Mouse (Mus musculus) NIH3T3 (cell line): ENCODE results near the gene Atf6.
A peak's percentile ranks its signal among the peaks of the same experiment; 100 is the strongest.

Experiments
- DNase-seq: peaks from one replicate; pipeline ENCODE4 v3.0.0-alpha.2; 2012; ENCODE audit warnings: low read depth

Gene Atf6

DNA sequence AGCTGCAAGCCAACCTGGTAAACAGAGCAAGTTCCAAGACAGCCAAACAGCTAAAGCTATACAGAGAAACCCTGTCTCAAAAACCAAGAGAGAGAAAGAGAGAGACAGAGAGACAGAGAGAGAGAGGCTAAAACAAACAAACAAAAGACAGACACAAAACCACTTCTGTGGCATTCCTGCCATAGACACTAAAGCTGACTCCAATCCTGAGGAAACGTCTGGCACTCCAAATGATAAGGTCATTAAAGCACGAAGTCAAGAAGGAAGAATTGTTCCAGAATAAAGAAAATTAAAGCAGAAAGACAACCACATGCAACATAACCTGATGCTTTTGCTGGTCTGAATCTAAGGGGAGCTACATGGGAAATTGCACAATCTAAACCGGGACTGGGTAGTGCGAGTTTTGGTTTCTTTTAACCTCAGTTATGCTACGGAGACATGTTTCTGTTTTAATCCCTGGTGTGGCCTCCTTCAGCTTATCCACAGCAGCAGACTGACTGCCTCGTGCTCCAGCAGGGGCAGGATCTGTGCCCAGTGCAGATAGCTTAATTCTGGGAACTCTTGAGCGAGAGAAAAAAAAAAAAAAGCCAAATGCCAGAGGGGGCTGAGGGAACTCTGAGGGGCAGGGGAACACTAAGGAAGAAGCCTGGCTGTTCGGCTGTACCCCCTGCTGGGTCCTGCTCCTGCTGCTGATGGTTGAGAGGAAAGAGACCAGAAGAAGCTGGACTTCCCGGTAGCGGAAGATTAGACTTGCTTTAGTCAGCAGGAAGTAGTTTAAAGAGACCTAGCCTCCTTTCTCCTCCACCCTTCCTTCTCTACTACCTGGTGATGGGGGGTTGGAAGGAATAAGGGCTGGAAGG, 21.9 kb downstream of the Atf6 start:
- DNase-seq, result peak; percentile 38

DNA sequence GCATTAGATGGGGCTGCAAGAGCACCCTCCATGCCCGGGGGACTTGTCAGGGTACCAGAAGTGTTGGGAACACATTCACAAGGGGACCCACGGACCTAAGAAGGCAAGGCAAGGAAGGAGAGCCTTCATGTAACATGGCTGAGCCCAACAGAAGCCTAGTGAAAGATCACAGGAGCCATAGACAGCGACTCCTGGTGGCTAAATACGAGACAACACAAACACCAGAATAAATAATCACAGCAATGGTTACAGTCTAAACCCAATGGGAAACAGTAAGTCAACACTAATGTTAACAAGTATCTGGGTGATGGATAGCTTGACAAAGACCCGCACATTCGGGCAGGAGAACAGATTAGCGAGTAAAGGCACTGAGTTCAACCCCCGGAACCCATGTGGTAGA, 23.2 kb downstream of the Atf6 start:
- no peak for DNase-seq

DNA sequence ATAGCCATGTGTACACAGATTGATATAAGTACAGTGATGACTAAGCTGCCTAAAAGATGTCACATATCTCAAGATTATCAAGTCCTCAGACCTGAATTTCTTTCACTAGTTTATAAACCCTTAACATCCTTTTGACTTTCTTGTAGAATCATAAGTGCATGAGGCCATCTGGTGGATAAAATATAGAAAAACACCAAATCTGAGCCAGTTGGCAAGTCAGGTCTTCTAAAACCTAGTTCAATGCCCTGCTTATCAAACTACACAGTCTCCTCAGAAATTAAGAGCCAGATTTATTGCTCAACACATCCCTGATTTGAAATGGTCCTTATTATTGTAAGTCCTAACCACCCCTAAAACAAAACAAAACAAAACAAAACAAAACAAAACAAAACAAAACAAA, 27.9 kb downstream of the Atf6 start:
- peak; percentile 77 for DNase-seq

DNA sequence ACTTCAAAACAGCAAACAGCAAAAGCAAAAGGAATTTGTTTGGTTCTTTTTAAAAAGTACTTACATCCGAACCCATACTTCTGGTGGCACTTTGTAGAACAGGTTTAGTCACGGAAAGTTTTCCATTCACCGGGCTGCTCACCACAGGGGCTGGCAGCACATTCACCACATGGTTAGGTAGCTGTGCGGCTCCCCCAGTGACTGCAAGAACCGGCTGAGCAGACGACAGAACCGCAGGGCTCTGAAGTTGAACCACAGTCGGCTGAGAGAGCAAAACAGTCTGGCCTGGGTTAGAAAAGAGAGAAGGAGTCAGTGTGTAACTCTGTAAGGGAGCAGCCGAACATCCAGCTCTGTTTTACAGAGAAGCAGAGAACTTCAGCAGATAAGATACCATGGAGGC, 32.8 kb downstream of the Atf6 start:
- DNase-seq, result no peak

DNA sequence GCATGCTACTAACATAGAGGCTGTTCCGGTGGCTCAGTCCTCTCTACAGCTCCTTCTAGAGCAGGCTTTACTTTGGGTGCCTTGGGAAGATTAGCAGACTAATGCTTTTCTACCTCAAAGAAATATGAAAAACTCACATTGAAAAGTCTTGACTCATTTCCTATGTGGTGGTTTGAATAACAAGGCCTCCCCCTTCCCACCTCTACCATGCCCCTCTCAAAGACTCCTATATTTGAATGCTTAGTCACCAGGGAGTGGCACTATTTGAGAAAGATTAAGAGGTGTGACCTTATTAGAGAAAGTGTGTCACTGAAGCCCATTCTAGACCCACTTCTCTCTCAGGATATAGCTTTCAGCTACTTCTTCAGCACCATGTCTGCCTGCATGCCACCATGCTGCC, 37.8 kb downstream of the Atf6 start:
- no peak for DNase-seq

DNA sequence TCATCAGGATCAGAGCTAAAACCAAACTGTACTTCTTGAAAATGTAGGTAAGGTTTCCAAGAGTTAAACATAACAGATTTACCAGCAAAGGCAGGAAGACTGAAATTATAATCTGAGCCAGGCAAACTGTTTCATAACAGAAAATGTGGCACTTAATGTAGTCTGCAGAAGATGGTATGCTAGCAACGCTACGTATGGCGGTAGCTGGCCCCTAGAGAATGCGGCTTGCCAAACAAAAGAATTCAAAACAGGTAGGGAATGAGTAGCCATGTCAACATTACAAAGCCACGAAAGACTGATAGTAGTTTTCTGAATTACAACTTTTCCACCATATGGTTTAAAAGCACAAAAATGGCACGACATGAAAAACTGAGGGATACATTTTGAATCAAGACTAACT, 38.2 kb downstream of the Atf6 start:
- DNase-seq, result peak; percentile 39

DNA sequence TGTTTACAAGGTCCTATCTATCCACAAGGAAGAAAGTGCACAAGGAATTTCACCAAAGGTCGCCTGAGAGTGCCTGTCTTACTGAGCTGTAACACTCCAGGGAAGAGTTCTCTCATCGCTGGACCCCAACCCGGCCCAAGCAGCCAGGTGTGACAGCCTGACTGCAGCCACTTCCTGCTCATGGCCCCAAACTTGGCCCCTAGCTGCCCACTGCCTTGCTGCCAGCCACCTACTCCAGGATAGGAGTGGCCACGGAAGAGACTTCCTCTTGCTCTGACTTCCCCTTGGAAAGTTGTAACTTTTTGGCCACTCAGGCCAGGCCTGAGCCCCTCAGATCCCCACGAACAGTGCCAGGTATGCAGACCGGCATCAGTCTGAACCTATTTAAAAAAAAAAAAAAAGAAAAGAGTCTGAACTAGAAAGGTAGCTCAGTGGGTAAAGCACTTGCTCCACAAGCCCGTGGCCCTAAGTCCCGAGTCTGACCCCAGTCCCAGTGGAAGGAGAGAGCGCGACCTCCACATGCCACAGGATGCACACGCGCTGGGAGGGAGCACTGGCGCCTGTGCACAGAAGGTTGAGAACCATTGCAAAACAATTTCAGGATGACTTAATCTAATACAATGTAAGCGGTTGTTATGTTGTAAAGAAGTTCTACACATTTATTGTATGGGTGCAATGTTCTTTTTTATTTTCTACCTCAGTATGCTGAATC, 47.3 kb downstream of the Atf6 start:
- DNase-seq, result no peak

DNA sequence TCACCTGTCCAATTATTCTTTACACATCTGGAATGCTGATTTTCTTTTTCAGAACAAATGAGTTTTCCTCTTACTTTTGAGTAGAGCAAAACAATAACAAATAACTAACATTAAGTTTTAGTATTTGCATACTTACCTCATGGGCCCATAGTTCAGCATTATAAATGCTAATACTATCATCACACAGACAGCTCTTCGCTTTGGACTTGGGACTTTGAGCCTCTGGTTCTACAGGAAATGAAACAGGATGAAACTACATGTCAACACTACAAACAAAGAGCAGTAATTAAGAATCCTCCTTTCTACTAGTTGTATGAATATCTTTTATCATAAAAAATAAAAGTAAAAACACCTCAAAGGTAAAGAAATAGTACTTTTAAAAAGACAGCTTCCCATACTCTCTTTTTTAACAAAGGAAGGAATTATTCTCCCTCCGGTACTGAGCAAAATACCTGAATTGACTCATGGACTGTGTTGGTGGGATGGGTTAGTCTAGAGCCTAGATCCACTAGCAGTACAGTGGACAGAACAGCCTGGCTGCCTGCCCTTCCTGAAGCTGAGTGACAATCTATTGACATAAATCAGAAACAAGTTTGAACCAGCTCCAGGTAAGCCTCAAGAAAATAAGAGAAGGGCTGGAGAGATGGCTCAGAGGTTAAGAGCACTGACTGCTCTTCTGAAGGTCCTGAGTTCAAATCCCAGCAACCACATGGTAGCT, 52.1 kb downstream of the Atf6 start:
- DNase-seq, result no peak

DNA sequence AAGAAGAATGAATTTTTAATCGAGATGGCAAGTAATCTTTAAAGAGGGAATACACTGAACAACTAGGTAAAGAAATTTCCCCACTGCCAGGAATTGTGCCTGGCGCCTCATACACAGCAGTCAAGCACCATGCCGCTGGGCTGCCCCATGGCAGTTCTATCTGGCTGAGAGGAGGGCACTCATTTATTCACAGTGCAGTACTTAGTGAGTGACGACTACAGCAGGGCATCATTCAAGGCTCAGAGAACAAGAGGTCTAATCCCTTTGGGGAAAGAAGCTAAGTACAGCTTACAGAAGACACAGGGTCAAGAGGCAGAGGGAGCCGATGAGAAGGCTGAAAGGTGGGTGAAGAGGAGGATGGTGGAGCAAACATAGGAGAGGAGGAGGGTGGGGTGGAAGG, 54.7 kb downstream of the Atf6 start:
- no peak for DNase-seq

DNA sequence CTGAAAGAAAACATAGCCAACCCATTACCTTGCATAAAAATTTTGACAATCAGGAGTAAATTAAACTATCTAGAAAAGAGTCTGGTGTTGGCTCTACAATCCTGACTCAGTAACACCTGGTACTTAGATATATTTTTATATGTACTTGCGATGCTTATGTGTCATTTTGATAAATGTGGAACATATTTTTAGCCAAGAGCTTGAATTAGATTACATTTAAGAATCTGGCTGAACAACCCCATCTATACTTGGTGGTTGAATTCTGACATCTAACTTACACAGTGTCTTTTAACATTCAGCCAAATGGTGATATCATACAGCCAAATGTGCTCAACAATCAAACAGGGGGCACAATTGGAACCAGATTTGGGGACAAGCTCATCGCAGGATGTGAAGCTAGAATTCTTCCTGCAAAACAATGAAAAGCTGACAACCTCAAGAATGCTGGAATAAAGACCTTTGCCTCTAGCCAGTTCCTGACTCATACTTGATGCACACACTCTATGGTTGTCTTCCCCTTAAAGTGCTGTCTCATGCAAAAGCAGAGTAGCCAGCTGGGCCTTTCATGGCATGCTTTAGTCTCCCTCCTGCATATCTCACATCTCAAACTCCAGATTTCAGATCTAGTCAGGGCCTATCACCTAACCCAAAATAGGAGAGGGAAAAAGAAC, 59.8 kb downstream of the Atf6 start:
- DNase-seq, result peak; percentile 17

DNA sequence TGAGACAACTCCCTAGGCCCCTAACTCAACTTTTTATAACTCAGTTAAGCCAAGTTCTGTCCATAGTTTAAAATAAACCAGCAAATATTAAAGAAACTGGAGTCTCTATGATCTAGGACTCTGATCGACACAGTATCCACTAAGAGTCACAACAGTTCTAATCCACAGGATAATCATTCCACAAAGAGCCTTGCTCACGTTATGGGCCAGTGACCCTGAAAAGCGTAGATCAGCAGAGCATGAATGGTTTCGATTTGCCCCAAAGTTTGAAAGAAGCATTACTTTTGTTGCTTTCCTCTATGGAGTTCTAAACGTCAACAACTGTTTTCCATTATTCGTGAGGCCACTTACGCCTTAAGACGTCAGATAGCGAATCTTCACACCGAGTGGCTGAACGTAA, 62.9 kb downstream of the Atf6 start:
- DNase-seq, result no peak

DNA sequence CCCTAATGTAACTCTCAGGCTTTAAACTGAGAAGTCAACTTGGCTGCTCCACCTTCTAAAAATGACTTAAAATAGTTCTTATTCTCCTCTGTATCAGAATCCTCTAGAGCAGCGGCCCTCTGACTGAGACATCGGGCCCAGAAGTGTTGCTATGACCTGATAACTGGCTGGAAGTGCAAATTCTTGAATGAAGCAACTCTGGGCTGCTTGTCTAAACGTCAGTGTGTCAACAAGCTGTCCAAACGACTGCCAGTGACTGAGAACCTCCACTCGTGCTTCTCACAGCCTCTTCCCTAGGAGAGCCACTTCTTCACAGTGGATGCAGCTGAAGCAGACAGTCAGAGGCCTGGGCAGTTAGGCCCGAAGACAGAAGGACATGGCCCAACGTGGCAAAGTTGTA, 64.9 kb downstream of the Atf6 start:
- DNase-seq, result no peak

DNA sequence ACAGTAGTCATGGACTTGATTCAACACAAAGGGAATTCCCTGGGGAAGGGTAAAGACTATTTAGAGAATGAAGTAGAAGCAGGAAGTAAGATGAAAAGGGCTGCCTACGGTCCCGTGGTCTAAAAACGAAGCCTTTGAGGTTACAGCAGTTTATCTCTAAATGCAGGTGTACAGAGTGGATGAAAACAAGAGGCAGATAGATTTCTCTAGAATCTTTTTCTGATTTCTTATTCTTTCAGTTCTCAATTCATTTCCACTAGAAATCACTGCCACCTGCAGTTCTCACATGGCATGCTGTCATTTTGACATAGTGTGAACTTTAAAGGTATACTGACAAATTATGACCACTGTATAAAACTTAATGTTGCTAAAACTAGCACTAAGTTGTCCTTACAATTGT, 66.9 kb downstream of the Atf6 start:
- no peak for DNase-seq

DNA sequence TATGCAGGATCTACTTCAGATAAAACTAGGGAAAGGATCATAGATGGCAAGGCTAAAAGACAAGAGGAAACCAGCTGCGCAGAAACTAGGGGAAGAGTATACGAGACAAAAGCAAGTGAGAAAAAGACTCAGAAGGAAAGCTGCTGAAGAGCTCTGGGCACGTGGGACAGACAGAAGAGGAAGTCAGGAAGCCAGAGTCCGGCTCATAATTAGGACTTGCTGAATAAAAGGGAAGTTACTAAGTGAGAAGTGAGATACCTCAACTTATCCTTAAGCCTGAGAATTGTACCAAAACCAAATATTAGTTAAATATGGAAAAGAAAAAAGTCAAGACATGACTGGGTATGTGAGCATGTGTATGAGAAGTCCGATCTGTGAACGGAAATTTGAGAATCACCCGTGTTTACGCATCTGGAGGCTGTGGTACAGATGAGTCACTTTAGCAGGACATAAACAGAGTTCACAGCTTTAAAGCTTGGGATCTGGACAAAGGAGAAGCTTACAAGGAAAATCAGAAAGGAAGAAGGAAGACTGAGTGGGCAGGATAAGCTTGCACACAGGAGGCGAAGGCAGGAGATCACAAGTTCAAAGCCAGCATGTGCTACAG, 71.7 kb downstream of the Atf6 start:
- peak; percentile 15 for DNase-seq

DNA sequence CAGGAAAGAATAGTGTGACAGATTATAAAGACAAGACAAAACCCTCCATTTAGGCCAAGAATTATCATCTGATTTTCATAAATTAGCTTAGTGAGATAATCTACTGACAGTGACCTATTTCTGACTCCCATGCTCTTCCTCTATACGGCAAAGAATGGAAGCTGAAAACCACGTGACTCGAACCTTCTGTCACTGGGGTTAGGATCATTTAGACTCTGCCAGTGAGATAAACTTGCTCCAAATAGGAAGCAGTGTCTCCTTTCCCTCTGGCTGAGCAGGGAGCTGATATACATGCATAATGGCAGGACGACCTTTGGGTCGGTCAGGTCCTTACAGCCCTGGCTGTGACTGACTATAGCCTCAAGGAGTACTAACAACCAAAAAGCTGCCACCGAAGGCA, 76.0 kb downstream of the Atf6 start:
- DNase-seq, result no peak

DNA sequence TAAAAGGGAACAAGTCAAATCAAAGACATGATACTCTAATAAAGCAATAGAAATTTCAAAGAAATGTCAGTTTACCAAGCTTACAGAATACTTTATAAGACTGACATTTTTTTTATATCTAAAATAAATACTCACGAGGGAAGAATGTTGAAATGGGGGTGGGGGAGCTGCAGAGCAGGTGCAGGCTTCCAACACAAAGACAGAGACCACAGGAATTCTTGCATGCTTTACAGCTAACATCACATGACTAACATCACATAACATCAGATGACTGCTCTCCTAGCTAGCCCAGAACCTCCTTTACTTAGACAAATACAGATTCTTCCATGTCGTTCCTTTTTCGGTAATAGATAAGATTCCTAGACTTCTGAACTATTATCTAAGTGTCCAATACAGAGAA, 76.6 kb downstream of the Atf6 start:
- peak; percentile 63 for DNase-seq

DNA sequence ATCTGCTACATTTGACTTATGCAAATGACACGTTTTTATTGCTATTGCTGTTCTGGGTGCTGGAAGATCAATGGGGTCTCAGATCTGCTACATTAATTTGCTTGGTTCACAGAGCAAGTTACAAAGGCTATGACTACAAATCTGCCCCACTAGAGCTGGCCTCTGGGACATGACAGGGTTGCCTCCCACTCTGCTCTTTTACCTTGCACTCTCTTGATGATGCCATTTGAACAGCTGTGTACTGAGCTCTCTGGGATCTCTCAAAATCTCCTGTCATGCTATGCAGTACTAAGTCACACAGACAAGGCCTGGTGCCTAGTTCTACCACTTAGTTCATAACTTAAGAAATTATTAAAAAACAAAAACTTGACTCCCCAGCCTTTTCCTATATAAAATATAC, 79.9 kb downstream of the Atf6 start:
- no peak for DNase-seq

DNA sequence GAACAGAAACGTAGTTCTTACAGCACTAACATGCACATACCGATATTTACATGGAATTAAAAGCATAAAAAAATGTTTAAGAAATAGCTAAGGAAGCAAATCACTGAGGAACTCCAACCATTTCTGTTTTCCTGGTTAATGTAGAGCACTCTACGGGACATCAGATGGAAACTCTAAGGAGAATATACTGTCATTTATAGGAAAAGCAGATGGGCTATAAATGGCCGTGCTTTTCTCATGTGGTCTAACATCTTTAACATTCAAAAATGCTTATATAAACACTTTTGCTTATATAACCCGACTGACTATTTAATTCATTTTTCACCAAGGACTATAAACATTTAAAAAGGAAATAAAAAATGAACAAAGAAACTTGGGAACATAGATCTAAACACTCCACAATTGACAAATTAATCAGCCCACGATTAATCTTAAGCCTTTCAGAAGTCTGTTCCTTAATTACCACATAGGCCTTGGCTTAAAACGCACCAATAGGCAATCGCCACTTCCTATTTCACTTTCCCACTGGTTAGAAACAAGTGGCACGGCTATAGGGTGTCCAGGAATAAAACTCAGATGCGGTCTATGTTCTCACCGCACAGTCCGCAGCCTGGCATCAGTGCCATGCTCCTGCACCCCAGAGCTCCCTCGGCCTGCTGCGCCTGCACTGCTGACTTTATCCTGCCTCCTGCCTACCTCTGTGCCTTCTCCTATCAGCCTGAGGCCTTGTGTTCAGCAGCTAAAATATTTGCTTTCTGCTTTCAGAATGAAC, 80.8 kb downstream of the Atf6 start:
- DNase-seq, result no peak

DNA sequence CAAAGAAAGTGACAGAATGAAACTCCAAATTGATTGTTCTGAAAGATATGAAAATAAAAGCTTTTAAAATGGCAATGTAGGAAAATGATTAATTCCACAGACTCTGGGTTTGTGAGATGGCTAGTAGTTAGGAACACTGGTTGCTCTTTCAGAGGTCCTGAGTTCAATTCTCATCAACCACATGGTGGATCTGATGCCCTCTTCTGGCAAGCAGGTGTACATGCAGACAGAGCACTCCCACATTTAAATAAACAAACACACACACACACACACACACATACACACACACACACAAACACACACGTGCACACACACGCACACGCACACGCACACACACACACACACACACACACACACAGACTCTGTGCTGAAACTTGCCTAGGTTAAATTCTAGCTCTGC, 89.9 kb downstream of the Atf6 start:
- no peak for DNase-seq

DNA sequence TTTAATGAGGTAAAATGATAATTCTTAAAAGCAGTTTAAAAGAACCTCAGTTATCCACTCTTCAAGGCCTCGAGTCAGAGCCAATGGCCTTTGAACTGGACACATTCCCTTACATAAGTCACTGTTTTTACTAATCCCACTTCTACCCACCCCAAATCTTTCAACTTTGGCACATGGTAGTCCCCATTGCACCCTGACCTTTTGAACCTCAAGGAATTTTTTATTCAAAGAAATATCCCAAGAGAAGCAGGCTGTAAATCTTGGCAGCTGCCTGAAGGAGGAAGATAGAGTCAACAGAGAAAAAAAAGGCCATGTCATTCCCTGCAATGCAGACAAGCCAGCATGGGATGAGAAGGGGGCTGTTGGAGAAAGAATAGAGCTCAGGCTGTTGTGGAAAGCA, 93.1 kb downstream of the Atf6 start:
- DNase-seq, result no peak

DNA sequence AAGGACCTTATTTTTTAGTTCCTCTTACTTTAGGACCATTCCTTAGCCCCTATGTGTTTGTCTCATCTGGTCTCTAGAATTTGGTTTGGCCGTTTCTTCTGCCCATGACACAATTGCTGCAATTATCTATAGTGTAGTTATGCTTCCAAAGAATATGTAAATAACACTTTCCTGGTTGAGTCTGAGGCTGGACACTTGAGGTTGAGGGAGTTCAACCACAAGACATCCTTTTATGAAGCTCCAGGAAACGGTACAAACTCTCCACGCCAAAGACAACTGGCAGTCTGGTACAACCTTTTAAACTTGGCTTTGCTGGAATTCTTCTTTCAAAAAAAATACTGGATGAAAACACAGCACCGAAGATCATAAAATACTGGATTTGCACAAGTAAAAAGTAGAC, 94.1 kb downstream of the Atf6 start:
- DNase-seq, result no peak
